Mouse (Mus musculus): ENCODE measurements around the gene Adamts17. TPM values are rescaled to one million over a fixed set of nuclear protein-coding genes. Genes with fewer than 3 reads are reported as not detected.

Gene Adamts17
- polyA plus RNA-seq, 1 experiment from 2014 or later = 11.6 TPM

DNA sequence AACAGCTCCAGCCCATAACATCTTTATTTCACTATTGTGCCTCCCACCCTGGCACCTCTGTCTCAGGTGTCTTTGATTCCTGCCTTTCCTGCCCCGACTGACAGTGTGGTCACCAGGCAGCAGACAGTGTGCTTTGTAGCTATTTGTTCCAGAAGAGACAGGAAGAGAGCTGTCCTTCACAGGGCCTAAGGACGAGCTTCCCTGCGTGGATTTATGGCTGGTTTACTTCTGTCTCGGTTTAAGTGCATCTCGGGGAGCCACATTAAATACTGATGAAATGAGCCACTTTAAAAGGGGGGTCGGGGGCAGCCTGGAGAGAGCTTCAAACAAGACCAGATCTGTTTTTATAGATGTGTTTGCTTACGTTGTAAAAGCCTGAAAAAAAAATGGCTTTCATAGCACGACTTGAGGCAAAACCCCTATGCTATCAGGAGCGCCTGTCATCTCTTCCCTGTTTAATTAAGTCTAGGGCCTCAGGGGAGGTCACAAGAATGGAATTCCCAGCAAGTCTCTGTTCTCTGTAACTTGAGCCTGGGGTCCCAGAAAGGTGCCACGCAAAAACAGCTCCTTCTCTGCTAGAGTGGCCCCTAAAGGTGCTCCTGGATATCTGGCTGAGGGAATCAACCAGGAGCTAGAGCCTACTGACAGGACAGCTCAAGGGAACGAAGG, 302.9 kb downstream of the Adamts17 start:
- Histone ChIP-seq H3K4me3 (ENCODE audit: low read depth, low read length) (no peak overlapping the region), H3K27me3 (ENCODE audit: insufficient read depth, low read length) (no peaks in the 10 kb centered on the region), H3K36me3 (ENCODE audit: insufficient read depth) (no peaks in the 10 kb centered on the region), H3K27ac (ENCODE audit: low read depth) (no peak overlapping the region), H3K9ac (no peak overlapping the region), H3K4me2 (no peak overlapping the region), H3K9me3 (ENCODE audit: low read depth, low read length) (no peaks in the 10 kb centered on the region), H3K4me1 (ENCODE audit: insufficient read depth) (no peaks in the 10 kb centered on the region)
- no peak for TF ChIP-seq CTCF (IDR thresholded peaks at IDR 0.05; ENCODE audit: low read depth)
- DNase-seq (peak; percentile 3), ATAC-seq (ENCODE audit: insufficient read depth) (no peak)
- 11% methylated on average over 11 of the region's 11 CpGs for WGBS

DNA sequence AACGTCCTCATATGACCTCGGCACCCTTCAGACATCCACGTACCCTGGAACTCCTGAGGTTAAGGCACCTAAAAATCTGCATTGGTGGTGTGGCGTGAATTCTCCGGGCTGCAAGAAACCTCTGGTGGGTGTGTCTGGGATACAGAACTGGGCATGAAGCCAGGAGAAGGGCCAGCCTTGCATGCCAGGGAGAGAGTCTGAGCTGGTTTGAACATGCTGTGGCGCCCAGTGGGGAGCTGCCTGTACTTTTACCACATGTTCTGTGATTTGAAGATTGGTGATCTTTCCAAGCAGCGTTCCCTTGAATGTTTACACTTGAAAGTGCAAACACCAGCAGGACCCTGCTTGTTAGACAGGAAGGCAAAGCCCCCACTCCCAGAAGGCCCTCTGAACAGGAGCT, 306.2 kb downstream of the Adamts17 start:
- no peaks in the 10 kb centered on the region for H3K27me3 ChIP-seq (ENCODE audit: insufficient read depth, low read length)
- H3K4me3 ChIP-seq (ENCODE audit: low read depth, low read length) = no peak overlapping the region
- no peaks in the 10 kb centered on the region for H3K9me3 ChIP-seq (ENCODE audit: low read depth, low read length)
- 47% methylated on average over 7 of the region's 7 CpGs for WGBS
- no peak overlapping the region for H3K9ac ChIP-seq
- H3K4me1 ChIP-seq (ENCODE audit: insufficient read depth) = no peaks in the 10 kb centered on the region
- H3K27ac ChIP-seq (ENCODE audit: low read depth) = no peak overlapping the region
- H3K4me2 ChIP-seq = no peak overlapping the region
- ATAC-seq (ENCODE audit: insufficient read depth) (0 out of 2 replicates have a peak, but pooled peaks have one; percentile 14), DNase-seq (peak; percentile 61)
- H3K36me3 ChIP-seq (ENCODE audit: insufficient read depth) = no peaks in the 10 kb centered on the region
- no peak for TF ChIP-seq CTCF (IDR thresholded peaks at IDR 0.05; ENCODE audit: low read depth)

DNA sequence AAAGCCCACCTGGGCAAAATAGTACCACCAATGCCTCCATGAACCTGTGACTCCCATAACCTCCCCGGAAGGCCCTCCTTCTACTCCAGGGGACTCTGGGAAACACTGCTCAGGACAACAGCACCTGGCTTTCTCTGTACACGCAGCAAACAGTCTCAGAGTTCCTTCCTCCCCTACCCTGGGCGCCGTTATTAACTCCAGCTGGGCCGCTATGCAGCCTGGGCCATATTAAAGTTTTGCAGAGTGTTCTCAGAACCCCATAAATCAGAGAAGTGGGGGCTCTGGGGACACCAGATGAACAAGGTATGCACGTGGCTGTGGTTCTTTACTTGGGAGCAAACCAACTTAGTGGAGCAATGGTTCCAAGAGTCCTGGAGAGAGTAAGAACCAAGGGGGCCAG, 306.6 kb downstream of the Adamts17 start:
- H3K36me3 ChIP-seq (ENCODE audit: insufficient read depth) = no peaks in the 10 kb centered on the region
- ATAC-seq (ENCODE audit: insufficient read depth) (0 out of 2 replicates have a peak, but pooled peaks have one; percentile 21), DNase-seq (no peak)
- no peak overlapping the region for H3K9ac ChIP-seq
- 64% methylated on average over 6 of the region's 6 CpGs for WGBS
- H3K4me1 ChIP-seq (ENCODE audit: insufficient read depth) = no peaks in the 10 kb centered on the region
- no peak overlapping the region for H3K4me2 ChIP-seq
- no peaks in the 10 kb centered on the region for H3K27me3 ChIP-seq (ENCODE audit: insufficient read depth, low read length)
- H3K4me3 ChIP-seq (ENCODE audit: low read depth, low read length) = no peak overlapping the region
- H3K27ac ChIP-seq (ENCODE audit: low read depth) = no peak overlapping the region
- H3K9me3 ChIP-seq (ENCODE audit: low read depth, low read length) = no peaks in the 10 kb centered on the region
- no peak for TF ChIP-seq CTCF (IDR thresholded peaks at IDR 0.05; ENCODE audit: low read depth)

DNA sequence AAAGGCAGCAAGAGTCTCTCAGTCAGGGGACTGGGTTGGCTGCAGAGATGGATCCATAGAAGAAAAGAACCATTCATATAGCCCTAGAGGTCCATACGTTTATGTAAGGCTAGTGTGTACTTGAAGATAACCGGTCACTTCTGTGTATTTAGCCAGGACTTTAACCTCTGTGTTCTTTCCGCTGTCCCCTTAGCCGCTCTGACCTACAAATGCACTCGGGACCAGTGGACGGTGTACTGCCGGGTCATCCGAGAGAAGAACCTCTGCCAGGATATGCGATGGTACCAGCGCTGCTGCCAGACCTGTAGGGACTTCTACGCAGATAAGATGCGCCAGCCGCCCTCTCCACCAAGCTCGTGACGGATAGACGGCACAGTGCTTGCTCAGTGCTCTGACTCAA, 310.2 kb downstream of the Adamts17 start:
- TF ChIP-seq CTCF (IDR thresholded peaks at IDR 0.05; ENCODE audit: low read depth) = no peak
- H3K9me3 ChIP-seq (ENCODE audit: low read depth, low read length) = no peaks in the 10 kb centered on the region
- DNase-seq (no peak), ATAC-seq (ENCODE audit: insufficient read depth) (no peak)
- H3K4me3 ChIP-seq (ENCODE audit: low read depth, low read length) = no peak overlapping the region
- no peak overlapping the region for H3K27ac ChIP-seq (ENCODE audit: low read depth)
- H3K27me3 ChIP-seq (ENCODE audit: insufficient read depth, low read length) = no peaks in the 10 kb centered on the region
- WGBS = 79% methylated on average over 16 of the region's 16 CpGs
- H3K4me2 ChIP-seq = no peak overlapping the region
- no peaks in the 10 kb centered on the region for H3K4me1 ChIP-seq (ENCODE audit: insufficient read depth)
- no peaks in the 10 kb centered on the region for H3K36me3 ChIP-seq (ENCODE audit: insufficient read depth)
- H3K9ac ChIP-seq = no peak overlapping the region

DNA sequence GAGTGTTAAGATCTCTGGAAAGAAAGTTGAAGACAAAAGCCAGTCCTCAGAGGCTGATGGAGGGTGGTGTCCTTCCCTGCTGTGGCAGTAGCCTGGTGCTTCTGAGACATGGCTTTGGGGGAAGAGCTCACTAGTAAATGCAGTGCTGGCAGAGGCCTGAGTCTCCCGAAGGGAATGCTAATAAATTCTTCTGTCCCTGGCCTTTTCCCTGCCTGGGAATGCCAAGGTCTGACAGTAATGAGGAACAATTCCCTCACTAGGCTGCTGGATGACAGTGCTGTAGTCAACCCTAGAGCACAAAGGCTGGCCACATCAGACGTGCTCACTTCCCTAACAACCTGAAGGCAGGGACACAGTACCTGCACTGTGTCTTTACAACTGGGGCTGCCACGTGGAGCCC, 313.1 kb downstream of the Adamts17 start:
- H3K9ac ChIP-seq = no peak overlapping the region
- H3K4me1 ChIP-seq (ENCODE audit: insufficient read depth) = no peaks in the 10 kb centered on the region
- no peak for ATAC-seq (ENCODE audit: insufficient read depth)
- no peak for DNase-seq
- H3K9me3 ChIP-seq (ENCODE audit: low read depth, low read length) = no peaks in the 10 kb centered on the region
- no peak overlapping the region for H3K4me2 ChIP-seq
- no peaks in the 10 kb centered on the region for H3K36me3 ChIP-seq (ENCODE audit: insufficient read depth)
- 42% methylated on average over 3 of the region's 3 CpGs for WGBS
- H3K27me3 ChIP-seq (ENCODE audit: insufficient read depth, low read length) = no peaks in the 10 kb centered on the region
- no peak for TF ChIP-seq CTCF (IDR thresholded peaks at IDR 0.05; ENCODE audit: low read depth)
- no peak overlapping the region for H3K4me3 ChIP-seq (ENCODE audit: low read depth, low read length)
- H3K27ac ChIP-seq (ENCODE audit: low read depth) = no peak overlapping the region

DNA sequence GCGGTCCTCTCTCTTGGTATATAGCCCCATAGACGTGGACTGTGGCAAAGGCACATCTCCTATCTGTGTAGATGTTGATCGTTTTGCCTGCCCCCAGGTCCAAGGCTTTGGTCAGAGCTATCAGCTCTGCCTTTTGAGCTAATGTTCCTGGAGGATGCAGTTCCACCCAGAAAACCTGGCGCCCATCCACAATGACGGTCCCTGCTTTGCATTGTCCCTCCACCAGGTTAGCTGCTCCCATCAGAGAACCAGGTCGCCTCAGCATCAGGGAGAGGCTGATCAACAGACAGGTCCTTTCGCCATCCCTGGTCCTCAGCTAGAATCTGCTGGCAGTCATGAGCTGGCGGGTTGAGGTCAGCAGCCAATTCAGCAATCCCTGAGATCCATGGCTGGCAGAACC, 322.6 kb downstream of the Adamts17 start:
- no peak overlapping the region for H3K27ac ChIP-seq (ENCODE audit: low read depth)
- TF ChIP-seq CTCF (IDR thresholded peaks at IDR 0.05; ENCODE audit: low read depth) = no peak
- 89% methylated on average over 8 of the region's 8 CpGs for WGBS
- no peaks in the 10 kb centered on the region for H3K9me3 ChIP-seq (ENCODE audit: low read depth, low read length)
- no peak overlapping the region for H3K4me3 ChIP-seq (ENCODE audit: low read depth, low read length)
- ATAC-seq (ENCODE audit: insufficient read depth) (no peak), DNase-seq (no peak)
- no peak overlapping the region for H3K4me2 ChIP-seq
- no peak overlapping the region for H3K9ac ChIP-seq
- no peaks in the 10 kb centered on the region for H3K27me3 ChIP-seq (ENCODE audit: insufficient read depth, low read length)
- no peaks in the 10 kb centered on the region for H3K4me1 ChIP-seq (ENCODE audit: insufficient read depth)
- no peaks in the 10 kb centered on the region for H3K36me3 ChIP-seq (ENCODE audit: insufficient read depth)

DNA sequence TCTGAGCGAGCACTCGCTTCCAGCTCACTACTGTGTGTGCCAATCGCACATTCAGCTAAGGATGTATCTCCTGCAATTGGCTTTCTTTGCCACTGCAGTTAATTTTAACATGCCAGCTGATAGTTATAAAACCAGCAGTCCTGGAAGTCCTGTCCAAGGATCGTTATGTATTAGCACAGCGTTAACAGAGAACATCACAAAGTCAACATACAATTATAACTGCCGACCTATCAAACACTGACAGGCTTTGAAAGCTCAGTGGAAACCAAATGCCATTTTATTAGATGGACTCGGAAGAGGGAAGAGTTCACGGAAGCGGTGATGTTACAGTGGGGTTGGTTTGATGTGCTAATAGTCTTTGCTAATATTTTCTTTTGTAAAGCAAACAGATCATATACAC, 328.8 kb downstream of the Adamts17 start:
- ATAC-seq (ENCODE audit: insufficient read depth) = no peak

More for the DNA sequence above, 328.8 kb downstream of the Adamts17 start:
- Histone ChIP-seq H3K9ac (no peak overlapping the region), H3K36me3 (ENCODE audit: insufficient read depth) (no peaks in the 10 kb centered on the region), H3K4me2 (no peak overlapping the region), H3K27me3 (ENCODE audit: insufficient read depth, low read length) (no peaks in the 10 kb centered on the region), H3K27ac (ENCODE audit: low read depth) (no peak overlapping the region), H3K4me1 (ENCODE audit: insufficient read depth) (no peaks in the 10 kb centered on the region), H3K9me3 (ENCODE audit: low read depth, low read length) (no peaks in the 10 kb centered on the region), H3K4me3 (ENCODE audit: low read depth, low read length) (no peak overlapping the region)
- WGBS = 72% methylated on average over 9 of the region's 9 CpGs
- DNase-seq = no peak
- TF ChIP-seq CTCF (IDR thresholded peaks at IDR 0.05; ENCODE audit: low read depth) = no peak
